In the genomic region with DNA sequence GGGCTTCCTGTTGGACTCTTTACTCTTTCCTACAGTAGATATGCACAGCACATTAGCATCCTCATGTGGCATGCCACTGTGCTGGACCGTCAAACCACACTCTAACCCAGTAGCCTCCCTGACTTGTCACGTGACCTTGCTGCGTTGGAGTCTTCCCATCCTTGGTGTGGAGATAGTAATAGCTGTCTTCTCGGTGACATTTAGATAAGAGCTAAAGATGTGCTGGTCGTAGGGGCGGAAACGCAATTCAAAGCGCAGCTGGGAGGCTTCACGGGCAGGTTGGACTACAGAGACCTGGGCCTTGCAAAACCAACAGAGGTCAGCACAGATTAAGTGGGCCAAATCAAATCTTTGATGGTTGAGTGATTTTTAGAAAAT, we compare ENCODE assay signal across 17 mouse cellular contexts. TPM values are rescaled to one million over a fixed set of nuclear protein-coding genes. Genes with fewer than 3 reads are reported as not detected.
DNase-seq lines count a peak whose midpoint lies in the region; ATAC-seq and TF ChIP-seq lines count a peak whose summit lies in the region.
"Had no signal": no experiment of that assay in that cellular context is flagged by ENCODE, and none has a peak within 500 bp of the region (broad histone marks: within the 10 kb centered on the region; RNA-seq: fewer than 3 reads in every experiment).

No protein-coding gene starts in this region.

- no peak for TF ChIP-seq CTCF in intestine, postnatal 0 days (IDR thresholded peaks at IDR 0.05; ENCODE audit: low read depth)
- no peak for TF ChIP-seq CTCF in C2C12 (IDR thresholded peaks at IDR 0.05; ENCODE audit: control insufficient read depth, insufficient read depth, insufficient read length)
- no peak; the same call in 1 of the 2 replicates for TF ChIP-seq CTCF in lung, postnatal 0 days (IDR thresholded peaks at IDR 0.05)

- peaks cover 5% of the 10 kb centered on the region; the same call in 1 of the 2 replicates for H3K36me3 ChIP-seq in heart, embryonic 10.5 days
- H3K36me3 ChIP-seq in intestine, embryonic 14.5 days (ENCODE audit: control insufficient read depth, insufficient read depth, low read length): no peaks in the 10 kb centered on the region
- no peaks in the 10 kb centered on the region for H3K36me3 ChIP-seq in intestine, postnatal 0 days (ENCODE audit: control insufficient read depth, insufficient read depth)
- peaks cover 3% of the 10 kb centered on the region for H3K36me3 ChIP-seq in C2C12 (ENCODE audit: control insufficient read depth, insufficient read depth)
- H3K36me3 ChIP-seq in lung, postnatal 0 days (ENCODE audit: insufficient read depth, low read length): no peaks in the 10 kb centered on the region
- H3K36me3 ChIP-seq: embryonic facial prominence, embryonic 12.5 days; hindbrain, embryonic 13.5 days; limb, embryonic 15.5 days had no signal

- no peak for DNase-seq in heart, embryonic 10.5 days (ENCODE audit: low spot score)
- DNase-seq in heart, postnatal 36 days: no peak
- no peak for DNase-seq in intestine, embryonic 14.5 days (ENCODE audit: low spot score)
- DNase-seq in lung, postnatal 0 days (ENCODE audit: low spot score): peak; percentile 82
- no peak for DNase-seq in layer of hippocampus, adult 8-10 months (ENCODE audit: low spot score in 2 of 2)
- no peak for DNase-seq in thymus, postnatal 36 days
- DNase-seq: cerebellum, adult 11 months; gastrocnemius, postnatal 25 days; kidney, adult 18-20 months; liver, postnatal 0 days; thymus, adult 18-20 months had no signal

- no peak overlapping the region for H3ac ChIP-seq in C2C12 (ENCODE audit: control insufficient read depth, insufficient read length, low read depth)

- peak; percentile 49; the same call in 1 of the 2 replicates for TF ChIP-seq EP300 in lung, postnatal 0 days (IDR thresholded peaks at IDR 0.05)

- peak overlapping the region; percentile 29; the same call in 1 of the 2 replicates for H3K27ac ChIP-seq in heart, embryonic 10.5 days
- peak overlapping the region; percentile 10; the same call in 1 of the 2 replicates for H3K27ac ChIP-seq in intestine, embryonic 14.5 days (ENCODE audit: low read depth)
- H3K27ac ChIP-seq in intestine, postnatal 0 days (ENCODE audit: low read depth, low read length): no peak overlapping the region
- no peak overlapping the region; the same call in 1 of the 2 replicates for H3K27ac ChIP-seq in lung, postnatal 0 days (ENCODE audit: low read length)
- H3K27ac ChIP-seq: embryonic facial prominence, embryonic 12.5 days; hindbrain, embryonic 13.5 days; limb, embryonic 15.5 days had no signal

- peaks cover 72% of the 10 kb centered on the region for H3K4me1 ChIP-seq in heart, embryonic 10.5 days
- peaks cover 7% of the 10 kb centered on the region; the same call in 1 of the 2 replicates for H3K4me1 ChIP-seq in intestine, embryonic 14.5 days (replicated peaks; ENCODE audit: control insufficient read depth, insufficient read depth, low read length)
- no peaks in the 10 kb centered on the region for H3K4me1 ChIP-seq in intestine, postnatal 0 days (replicated peaks; ENCODE audit: control insufficient read depth, insufficient read depth, low read length)
- no peaks in the 10 kb centered on the region for H3K4me1 ChIP-seq in lung, postnatal 0 days (ENCODE audit: insufficient read depth, low read depth, low read length)
- H3K4me1 ChIP-seq: hindbrain, embryonic 13.5 days had no signal

- H3K79me3 ChIP-seq in C2C12 (ENCODE audit: low read depth): peaks cover 14% of the 10 kb centered on the region

- peaks cover 69% of the 10 kb centered on the region for H3K79me2 ChIP-seq in C2C12 (ENCODE audit: control insufficient read depth, insufficient read depth)

- intact Hi-C loops in heart, postnatal 36 days (cut with DNase I): no loop called here

- no peak overlapping the region for H3K9ac ChIP-seq in intestine, embryonic 14.5 days (ENCODE audit: low read length)
- no peak overlapping the region for H3K9ac ChIP-seq in intestine, postnatal 0 days (ENCODE audit: low read depth, low read length)
- H3K9ac ChIP-seq in lung, postnatal 0 days (replicated peaks; ENCODE audit: low read depth): no peak overlapping the region
- H3K9ac ChIP-seq: embryonic facial prominence, embryonic 12.5 days; hindbrain, embryonic 13.5 days; limb, embryonic 15.5 days; liver, postnatal 0 days had no signal

- no peak for ATAC-seq in intestine, embryonic 14.5 days (replicated peaks; ENCODE audit: low FRiP score, low TSS enrichment, low read depth)
- ATAC-seq in intestine, postnatal 0 days: no peak
- ATAC-seq in lung, postnatal 0 days: peak; percentile 75
- ATAC-seq: liver, postnatal 0 days had no signal

- 33% methylated on average over 9 of the region's 9 CpGs for WGBS in heart, embryonic 10.5 days
- WGBS in intestine, embryonic 14.5 days: 70% methylated on average over 9 of the region's 9 CpGs
- 82% methylated on average over 9 of the region's 9 CpGs for WGBS in intestine, postnatal 0 days
- WGBS in lung, postnatal 0 days: 35% methylated on average over 9 of the region's 9 CpGs

- no peak overlapping the region for H3K4me3 ChIP-seq in heart, embryonic 10.5 days
- no peak overlapping the region for H3K4me3 ChIP-seq in intestine, embryonic 14.5 days (ENCODE audit: low read depth, low read length)
- H3K4me3 ChIP-seq in intestine, postnatal 0 days (ENCODE audit: low read depth, low read length): no peak overlapping the region
- H3K4me3 ChIP-seq in C2C12 (ENCODE audit: insufficient read depth, poor library complexity, severe bottlenecking): no peak overlapping the region
- no peak overlapping the region for H3K4me3 ChIP-seq in lung, postnatal 0 days (ENCODE audit: low read depth, low read length)
- H3K4me3 ChIP-seq: embryonic facial prominence, embryonic 12.5 days; hindbrain, embryonic 13.5 days; limb, embryonic 15.5 days had no signal

- H3K4me2 ChIP-seq in intestine, embryonic 14.5 days (ENCODE audit: low read length): no peak overlapping the region
- no peak overlapping the region for H3K4me2 ChIP-seq in intestine, postnatal 0 days (replicated peaks; ENCODE audit: low read depth)
- H3K4me2 ChIP-seq in lung, postnatal 0 days (replicated peaks; ENCODE audit: low read depth, low read length): no peak overlapping the region
- H3K4me2 ChIP-seq: embryonic facial prominence, embryonic 12.5 days; hindbrain, embryonic 13.5 days; limb, embryonic 15.5 days; midbrain, embryonic 11.5 days had no signal

- H3K27me3 ChIP-seq in heart, embryonic 10.5 days (ENCODE audit: insufficient read depth, poor library complexity, severe bottlenecking): no peaks in the 10 kb centered on the region
- no peaks in the 10 kb centered on the region for H3K27me3 ChIP-seq in intestine, embryonic 14.5 days (replicated peaks; ENCODE audit: control insufficient read depth, insufficient read depth, low read length)
- H3K27me3 ChIP-seq in intestine, postnatal 0 days (replicated peaks; ENCODE audit: control insufficient read depth, insufficient read depth, low read length): no peaks in the 10 kb centered on the region
- H3K27me3 ChIP-seq in C2C12 (ENCODE audit: control insufficient read depth, insufficient read depth, insufficient read length): no peaks in the 10 kb centered on the region
- H3K27me3 ChIP-seq in lung, postnatal 0 days (replicated peaks; ENCODE audit: insufficient read depth, low read length): no peaks in the 10 kb centered on the region
- H3K27me3 ChIP-seq: embryonic facial prominence, embryonic 12.5 days; limb, embryonic 15.5 days had no signal

- no peaks in the 10 kb centered on the region for H3K9me3 ChIP-seq in heart, embryonic 10.5 days
- no peaks in the 10 kb centered on the region for H3K9me3 ChIP-seq in intestine, embryonic 14.5 days (ENCODE audit: control insufficient read depth, low read length)
- no peaks in the 10 kb centered on the region for H3K9me3 ChIP-seq in intestine, postnatal 0 days (ENCODE audit: control insufficient read depth)
- H3K9me3 ChIP-seq in lung, postnatal 0 days (ENCODE audit: low read length): no peaks in the 10 kb centered on the region
- H3K9me3 ChIP-seq: embryonic facial prominence, embryonic 12.5 days; hindbrain, embryonic 13.5 days; limb, embryonic 15.5 days had no signal

TF ChIP-seq in C2C12, 6 proteins besides CTCF, POLR2A, EP300 and RAD21:
- TF ChIP-seq USF1 (IDR thresholded peaks at IDR 0.05; ENCODE audit: low read depth): peak; percentile 62
- TF ChIP-seq FOSL1 (IDR thresholded peaks at IDR 0.05; ENCODE audit: insufficient read depth, low read length, poor library complexity, severe bottlenecking): no peak
TF ChIP-seq in C2C12: peak in this region for 1.

RNA-seq across cellular contexts. Expression of gene Pakap, which starts 33.5 kb away (rescaled TPM):
- 53.0 and 72.5 TPM in 2 replicates for polyA plus RNA-seq in heart, embryonic 10.5 days (2016; fragmentation: Nextera tagmentation; extraction: Ambion mirVana)
- total RNA-seq in heart, postnatal 36 days (2021): 10 to 100 TPM; 33.1 to 33.7 TPM
- polyA plus RNA-seq in intestine, embryonic 14.5 days (2014; fragmentation: Nextera tagmentation; extraction: Ambion mirVana): 28.4 and 32.6 TPM in 2 replicates
- 8.5 and 8.6 TPM in 2 replicates for polyA plus RNA-seq in intestine, postnatal 0 days (2015; fragmentation: Nextera tagmentation; extraction: Ambion mirVana)
- polyA plus RNA-seq in C2C12 (2012; fragmentation: generic; extraction: Trizol): 7.1 TPM
- 60.5 and 68.6 TPM in 2 replicates for polyA plus RNA-seq in lung, postnatal 0 days (2015; fragmentation: Nextera tagmentation; extraction: Ambion mirVana)
- 10 to 100 TPM; 24.3 to 29.7 (median 26.2) TPM for total RNA-seq in layer of hippocampus, adult 8-10 months (2022)

Comparison
In these comparisons a context has a peak if more than half of its experiments do, and no peak if none do; other contexts are left out.
1. H3K27ac ChIP-seq: peak in heart, embryonic 10.5 days (single experiment) and intestine, embryonic 14.5 days (single experiment); none in intestine, postnatal 0 days (single experiment) and lung, postnatal 0 days (single experiment).